Mouse (Mus musculus) kidney, postnatal 0 days (tissue): ENCODE data around the gene Homer2. TPM values are rescaled to one million over a fixed set of nuclear protein-coding genes. Genes with fewer than 3 reads are reported as not detected.

Source experiments
- ATAC-seq: fragments of 200-750 bp; cut with Nextera tagmentation; replicated peaks from 2 replicates; pipeline ENCODE4 v1.8.0; 2017; ENCODE audit warnings: low read depth, moderate number of reproducible peaks, moderate TSS enrichment, moderate library complexity; ENCODE audit not compliant: low FRiP score
- DNase-seq: peaks from one replicate; pipeline ENCODE4 v3.0.0-alpha.2; 2016; ENCODE audit warnings: low spot score
- H3K27ac ChIP-seq: fragments of 300-500 bp; sonication (generic); 2 replicates; pipeline ENCODE4 v1.5.1; 2014; ENCODE audit warnings: mild to moderate bottlenecking
- H3K27me3 ChIP-seq: fragments of 300-500 bp; sonication (generic); 2 replicates; pipeline ENCODE4 v1.6.1; 2014; ENCODE audit warnings: low read length, mixed read lengths; ENCODE audit not compliant: insufficient read depth
- H3K36me3 ChIP-seq: fragments of 300-500 bp; sonication (generic); 2 replicates; pipeline ENCODE4 v1.6.1; 2014; ENCODE audit warnings: low read length, mixed read lengths; ENCODE audit not compliant: insufficient read depth
- H3K4me1 ChIP-seq: fragments of 300-500 bp; sonication (generic); replicated peaks from 2 replicates; pipeline ENCODE4 v1.6.1; 2014; ENCODE audit warnings: antibody characterized with exemption, low read length, mixed read lengths; ENCODE audit not compliant: insufficient read depth
- H3K4me2 ChIP-seq: fragments of 300-500 bp; sonication (generic); 2 replicates; pipeline ENCODE4 v1.6.1; 2014; ENCODE audit warnings: mild to moderate bottlenecking, low read length, moderate library complexity, mixed read lengths
- H3K4me3 ChIP-seq: fragments of 300-500 bp; sonication (generic); replicated peaks from 2 replicates; pipeline ENCODE4 v1.5.1; 2014; ENCODE audit warnings: low read depth, low read length
- H3K9ac ChIP-seq: fragments of 300-500 bp; sonication (generic); 2 replicates; pipeline ENCODE4 v1.6.1; 2014; ENCODE audit warnings: low read depth, low read length
- H3K9me3 ChIP-seq: fragments of 300-500 bp; sonication (generic); replicated peaks from 2 replicates; pipeline ENCODE4 v1.6.1; 2016; ENCODE audit warnings: low read length, inconsistent platforms, mixed read lengths
- CTCF ChIP-seq: IDR thresholded peaks from 2 replicates; pipeline ENCODE4 v1.5.1; 2016; ENCODE audit warnings: antibody characterized with exemption, low read depth, mild to moderate bottlenecking, moderate library complexity
- WGBS: fragments of 180-500 bp; shearing (Covaris S2); extraction: QIAGEN DNeasy Blood & Tissue Kit; methylation state at CpG from one replicate; pipeline ENCODE4 v1.1.7; 2014; 5-methylcytosine and 5-hydroxymethylcytosine counted together
- polyA plus RNA-seq: library from polyadenylated mRNA; unstranded; fragments of >200 nt; fragmentation: Nextera tagmentation; extraction: Ambion mirVana; gene quantifications from 2 replicates; pipeline ENCODE4 v1.2.1, GENCODE M21; 2015

The Homer2 gene
- polyA plus RNA-seq, 1 experiment from 2014 or later = 8.4 TPM

GRCm38 (mm10) chr7:81570752-81571107, 136.6 kb downstream of the Homer2 start:
- WGBS = 4% methylated on average over 5 of the region's 5 CpGs
- no peaks in the 10 kb centered on the region for H3K9me3 ChIP-seq
- 0 out of 2 replicates have a peak, but pooled peaks cover 5% of the 10 kb centered on the region for H3K4me1 ChIP-seq
- H3K4me3 ChIP-seq = peak overlapping the region; percentile 90
- H3K27ac ChIP-seq = no peak overlapping the region
- ATAC-seq (no peak), DNase-seq (no peak)
- peak; percentile 48 for TF ChIP-seq CTCF
- peak overlapping the region; percentile 69 for H3K4me2 ChIP-seq
- H3K27me3 ChIP-seq = no peaks in the 10 kb centered on the region
- 0 out of 2 replicates have a peak, but pooled peaks cover 4% of the 10 kb centered on the region for H3K36me3 ChIP-seq
- H3K9ac ChIP-seq = no peak overlapping the region

GRCm38 (mm10) chr7:81570271-81570670, 137.1 kb downstream of the Homer2 start:
- H3K4me3 ChIP-seq = no peak overlapping the region
- no peak for ATAC-seq

GRCm38 (mm10) chr7:81569851-81570250, 137.5 kb downstream of the Homer2 start:
- Histone ChIP-seq H3K36me3 (no peaks in the 10 kb centered on the region), H3K9me3 (no peaks in the 10 kb centered on the region), H3K4me3 (no peak overlapping the region), H3K9ac (no peak overlapping the region), H3K27ac (no peak overlapping the region), H3K27me3 (no peaks in the 10 kb centered on the region), H3K4me1 (0 out of 2 replicates have a peak, but pooled peaks cover 5% of the 10 kb centered on the region), H3K4me2 (no peak overlapping the region)
- no peak for DNase-seq
- TF ChIP-seq CTCF = no peak
- WGBS = 97% methylated on average over 1 of the region's 1 CpGs
- ATAC-seq = no peak

More at GRCm38 (mm10) chr7:81570271-81570670, 137.1 kb downstream of the Homer2 start:
- Histone ChIP-seq H3K27ac (no peak overlapping the region), H3K9me3 (no peaks in the 10 kb centered on the region), H3K27me3 (no peaks in the 10 kb centered on the region), H3K4me2 (no peak overlapping the region), H3K4me1 (0 out of 2 replicates have a peak, but pooled peaks cover 5% of the 10 kb centered on the region), H3K36me3 (0 out of 2 replicates have a peak, but pooled peaks cover 4% of the 10 kb centered on the region), H3K9ac (no peak overlapping the region)
- no peak for DNase-seq
- WGBS = 86% methylated on average over 3 of the region's 3 CpGs
- TF ChIP-seq CTCF = no peak

- no peak for ATAC-seq
- Histone ChIP-seq H3K4me3 (no peak overlapping the region), H3K9me3 (no peaks in the 10 kb centered on the region), H3K4me2 (no peak overlapping the region), H3K4me1 (no peaks in the 10 kb centered on the region), H3K27ac (no peak overlapping the region), H3K9ac (no peak overlapping the region), H3K36me3 (no peaks in the 10 kb centered on the region), H3K27me3 (no peaks in the 10 kb centered on the region)
- DNase-seq = no peak
- no peak for TF ChIP-seq CTCF
- 90% methylated on average over 5 of the region's 5 CpGs for whole genome bisulfite sequencing
These were observed 139.9 kb downstream of the Homer2 start for GRCm38 (mm10) chr7:81567396-81567795.

GRCm38 (mm10) chr7:81566892-81567291, 140.4 kb downstream of the Homer2 start, which contains the start of gene Fsd2:
TSS of gene Fsd2 (minus strand) at chr7:81566944.
- Histone ChIP-seq H3K4me1 (no peaks in the 10 kb centered on the region), H3K36me3 (no peaks in the 10 kb centered on the region), H3K4me3 (no peak within 1 kb of the TSS), H3K4me2 (no peak within 1 kb of the TSS), H3K9me3 (no peaks in the 10 kb centered on the region), H3K27me3 (no peaks in the 10 kb centered on the region), H3K27ac (no peak within 1 kb of the TSS), H3K9ac (no peak within 1 kb of the TSS)
- WGBS = 63% methylated on average over 9 of the region's 9 CpGs
- ATAC-seq (no peak), DNase-seq (no peak)
- no peak for TF ChIP-seq CTCF

- Histone ChIP-seq H3K36me3 (no peaks in the 10 kb centered on the region), H3K27me3 (no peaks in the 10 kb centered on the region), H3K4me3 (no peak overlapping the region), H3K4me1 (no peaks in the 10 kb centered on the region), H3K27ac (no peak overlapping the region), H3K9me3 (no peaks in the 10 kb centered on the region), H3K4me2 (no peak overlapping the region), H3K9ac (no peak overlapping the region)
- DNase-seq (no peak), ATAC-seq (no peak)
- TF ChIP-seq CTCF = no peak
- WGBS = 84% methylated on average over 4 of the region's 4 CpGs
These were observed 141.0 kb downstream of the Homer2 start for GRCm38 (mm10) chr7:81566332-81566731.
